Mouse (Mus musculus): ENCODE measurements around the gene Cct7. TPM values are rescaled to one million over a fixed set of nuclear protein-coding genes. Genes with fewer than 3 reads are reported as not detected.

Gene Cct7
- polyA plus RNA-seq (2016; fragmentation: Nextera tagmentation; extraction: Ambion mirVana) = 574 and 582 TPM in 2 replicates

- no peaks in the 10 kb centered on the region for H3K27me3 ChIP-seq
- H3K9ac ChIP-seq (replicated peaks) = peak within 1 kb of the TSS; percentile 89
- H3K4me2 ChIP-seq (replicated peaks) = peak within 1 kb of the TSS; percentile 95
- peak within 1 kb of the TSS; percentile 73 for H3K4me3 ChIP-seq
- H3K9me3 ChIP-seq = no peaks in the 10 kb centered on the region
- H3K36me3 ChIP-seq = peaks cover 8% of the 10 kb centered on the region
- H3K27ac ChIP-seq (replicated peaks) = peak within 1 kb of the TSS; percentile 86
- peaks cover 34% of the 10 kb centered on the region for H3K4me1 ChIP-seq
- peak; percentile 93 for ATAC-seq (ENCODE audit: low FRiP score, low read depth)
- 3% methylated on average over 94 of the region's 96 CpGs for WGBS
Observed at GRCm38 (mm10) chr6:85450697-85451663, at the start of gene Cct7. TSS of gene Cct7 (plus strand) at chr6:85451514.

GRCm38 (mm10) chr6:85402613-85403012 is 48.7 kb upstream of the Cct7 start:
- H3K4me3 ChIP-seq = no peak overlapping the region
- H3K36me3 ChIP-seq = no peaks in the 10 kb centered on the region
- H3K9me3 ChIP-seq = no peaks in the 10 kb centered on the region
- ATAC-seq (ENCODE audit: low FRiP score, low read depth) = no peak
- H3K27me3 ChIP-seq = peaks cover 10% of the 10 kb centered on the region
- peak overlapping the region; percentile 54 for H3K27ac ChIP-seq (replicated peaks)
- H3K9ac ChIP-seq (replicated peaks) = no peak overlapping the region
- H3K4me2 ChIP-seq (replicated peaks) = no peak overlapping the region
- WGBS = 43% methylated on average over 2 of the region's 2 CpGs
- H3K4me1 ChIP-seq = peaks cover 5% of the 10 kb centered on the region

- Histone ChIP-seq H3K4me3 (no peak overlapping the region), H3K27ac (replicated peaks) (peak overlapping the region; percentile 54), H3K9ac (replicated peaks) (no peak overlapping the region), H3K9me3 (no peaks in the 10 kb centered on the region), H3K4me2 (replicated peaks) (no peak overlapping the region), H3K27me3 (peaks cover 15% of the 10 kb centered on the region), H3K4me1 (peaks cover 5% of the 10 kb centered on the region), H3K36me3 (no peaks in the 10 kb centered on the region)
- no peak for ATAC-seq (ENCODE audit: low FRiP score, low read depth)
- WGBS = 75% methylated on average over 10 of the region's 10 CpGs
Observed at GRCm38 (mm10) chr6:85403039-85403438, 48.3 kb upstream of the Cct7 start.

GRCm38 (mm10) chr6:85409003-85409402 is 42.3 kb upstream of the Cct7 start:
- peak overlapping the region; percentile 8; the same call in 1 of the 2 replicates for H3K9ac ChIP-seq (replicated peaks)
- no peak overlapping the region for H3K27ac ChIP-seq (replicated peaks)
- peak overlapping the region; percentile 35 for H3K4me3 ChIP-seq
- peak overlapping the region; percentile 59 for H3K4me2 ChIP-seq (replicated peaks)
- ATAC-seq (ENCODE audit: low FRiP score, low read depth) = peak; percentile 73
- H3K4me1 ChIP-seq = peaks cover 16% of the 10 kb centered on the region
- H3K9me3 ChIP-seq = no peaks in the 10 kb centered on the region
- H3K27me3 ChIP-seq = peaks cover 41% of the 10 kb centered on the region
- 1% methylated on average over 31 of the region's 31 CpGs for WGBS
- H3K36me3 ChIP-seq = no peaks in the 10 kb centered on the region

- Histone ChIP-seq H3K4me1 (peaks cover 16% of the 10 kb centered on the region), H3K27me3 (peaks cover 41% of the 10 kb centered on the region), H3K27ac (replicated peaks) (no peak overlapping the region), H3K9me3 (no peaks in the 10 kb centered on the region), H3K36me3 (no peaks in the 10 kb centered on the region), H3K9ac (replicated peaks) (no peak overlapping the region), H3K4me3 (no peak overlapping the region), H3K4me2 (replicated peaks) (no peak overlapping the region)
- WGBS = 9% methylated on average over 13 of the region's 13 CpGs
- peak; percentile 81 for ATAC-seq (ENCODE audit: low FRiP score, low read depth)
Observed at GRCm38 (mm10) chr6:85410771-85411273, 40.5 kb upstream of the Cct7 start.

- Histone ChIP-seq H3K27me3 (no peaks in the 10 kb centered on the region), H3K36me3 (no peaks in the 10 kb centered on the region), H3K27ac (replicated peaks) (no peak overlapping the region), H3K4me1 (no peaks in the 10 kb centered on the region), H3K9ac (replicated peaks) (no peak overlapping the region), H3K4me3 (no peak overlapping the region), H3K4me2 (replicated peaks) (no peak overlapping the region), H3K9me3 (no peaks in the 10 kb centered on the region)
- 64% methylated on average over 3 of the region's 3 CpGs for WGBS
- no peak for ATAC-seq (ENCODE audit: low FRiP score, low read depth)
Observed at GRCm38 (mm10) chr6:85415829-85416228, 35.5 kb upstream of the Cct7 start.

GRCm38 (mm10) chr6:85419150-85419549 is 32.2 kb upstream of the Cct7 start:
- Histone ChIP-seq H3K27ac (replicated peaks) (no peak overlapping the region), H3K9ac (replicated peaks) (no peak overlapping the region), H3K4me2 (replicated peaks) (no peak overlapping the region), H3K9me3 (no peaks in the 10 kb centered on the region), H3K4me1 (peaks cover 7% of the 10 kb centered on the region; the same call in 1 of the 2 replicates), H3K27me3 (peaks cover 15% of the 10 kb centered on the region), H3K4me3 (no peak overlapping the region), H3K36me3 (no peaks in the 10 kb centered on the region)
- 90% methylated on average over 2 of the region's 2 CpGs for WGBS
- no peak for ATAC-seq (ENCODE audit: low FRiP score, low read depth)

- H3K36me3 ChIP-seq = no peaks in the 10 kb centered on the region
- no peak within 1 kb of the TSS for H3K9ac ChIP-seq (replicated peaks)
- H3K9me3 ChIP-seq = no peaks in the 10 kb centered on the region
- no peak for ATAC-seq (ENCODE audit: low FRiP score, low read depth)
- WGBS = 15% methylated on average over 28 of the region's 28 CpGs
- H3K4me2 ChIP-seq (replicated peaks) = 0 out of 2 replicates have a peak within 1 kb of the TSS, but pooled peaks have one; percentile 7
- no peak within 1 kb of the TSS for H3K27ac ChIP-seq (replicated peaks)
- H3K4me3 ChIP-seq = no peak within 1 kb of the TSS
- H3K27me3 ChIP-seq = peaks cover 21% of the 10 kb centered on the region
- H3K4me1 ChIP-seq = peaks cover 8% of the 10 kb centered on the region; the same call in 1 of the 2 replicates
Observed at GRCm38 (mm10) chr6:85423836-85424379, 27.4 kb upstream of the Cct7 start, which contains the start of gene Noto. TSS of gene Noto (plus strand) at chr6:85423886.

GRCm38 (mm10) chr6:85431274-85431841 is 20.0 kb upstream of the Cct7 start:
- Histone ChIP-seq H3K4me3 (peak overlapping the region; percentile 89), H3K27ac (replicated peaks) (no peak overlapping the region), H3K27me3 (peaks cover 4% of the 10 kb centered on the region; the same call in 1 of the 2 replicates), H3K4me2 (replicated peaks) (peak overlapping the region; percentile 90), H3K9ac (replicated peaks) (peak overlapping the region; percentile 76), H3K9me3 (no peaks in the 10 kb centered on the region), H3K36me3 (no peaks in the 10 kb centered on the region), H3K4me1 (0 out of 2 replicates have a peak, but pooled peaks cover 9% of the 10 kb centered on the region)
- peak; percentile 82; the same call in 1 of the 2 replicates for ATAC-seq (ENCODE audit: low FRiP score, low read depth)
- 44% methylated on average over 8 of the region's 8 CpGs for WGBS

- no peak within 1 kb of the TSS; the same call in 1 of the 2 replicates for H3K27ac ChIP-seq (replicated peaks)
Observed at GRCm38 (mm10) chr6:85431842-85432431, 19.4 kb upstream of the Cct7 start, which contains the start of gene Smyd5. TSS of gene Smyd5 (plus strand) at chr6:85431989.

GRCm38 (mm10) chr6:85433865-85434264 is 17.4 kb upstream of the Cct7 start:
- WGBS = 87% methylated on average over 5 of the region's 5 CpGs
- no peak for ATAC-seq (ENCODE audit: low FRiP score, low read depth)
- Histone ChIP-seq H3K4me2 (replicated peaks) (no peak overlapping the region), H3K36me3 (peaks cover 10% of the 10 kb centered on the region), H3K4me1 (0 out of 2 replicates have a peak, but pooled peaks cover 9% of the 10 kb centered on the region), H3K9me3 (no peaks in the 10 kb centered on the region), H3K4me3 (no peak overlapping the region), H3K9ac (replicated peaks) (no peak overlapping the region), H3K27me3 (no peaks in the 10 kb centered on the region), H3K27ac (replicated peaks) (no peak overlapping the region)

More at GRCm38 (mm10) chr6:85431842-85432431, 19.4 kb upstream of the Cct7 start, which contains the start of gene Smyd5:
- Histone ChIP-seq H3K4me1 (0 out of 2 replicates have a peak, but pooled peaks cover 9% of the 10 kb centered on the region), H3K9ac (replicated peaks) (peak within 1 kb of the TSS; percentile 76), H3K27me3 (peaks cover 4% of the 10 kb centered on the region; the same call in 1 of the 2 replicates), H3K4me2 (replicated peaks) (peak within 1 kb of the TSS; percentile 90), H3K4me3 (peak within 1 kb of the TSS; percentile 89), H3K36me3 (no peaks in the 10 kb centered on the region), H3K9me3 (no peaks in the 10 kb centered on the region)
- WGBS = under 1% methylated on average over 39 of the region's 39 CpGs
- peak; percentile 83 for ATAC-seq (ENCODE audit: low FRiP score, low read depth)
